17 mouse cellular contexts compared by ENCODE assay signal in the genomic region with DNA sequence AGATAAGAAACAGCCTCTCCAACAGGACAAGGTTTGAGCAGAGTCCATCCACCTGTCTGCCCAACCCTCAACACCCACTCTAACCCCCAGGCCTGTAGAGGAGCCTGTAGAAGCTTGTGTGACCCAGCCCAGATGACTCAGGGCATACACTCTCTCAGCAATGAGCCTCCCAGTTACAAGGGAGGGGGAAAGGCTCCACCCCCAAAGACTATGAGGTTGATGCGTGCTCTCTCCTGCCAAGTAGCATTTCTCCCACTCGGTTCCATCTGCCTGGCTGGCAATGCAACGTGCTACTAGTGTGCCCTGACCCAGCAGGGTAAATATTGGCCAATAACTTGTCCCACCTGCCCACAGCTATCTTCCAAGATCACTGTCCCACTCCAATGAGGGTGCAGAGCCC. TPM values are rescaled to one million over a fixed set of nuclear protein-coding genes. Genes with fewer than 3 reads are reported as not detected.
A peak's percentile ranks its signal among the peaks of the same experiment; 100 is the strongest.
DNase-seq lines count a peak whose midpoint lies in the region; ATAC-seq lines count a peak whose summit lies in the region.
"Had no signal": no experiment of that assay in that cellular context is flagged by ENCODE, and none has a peak within 500 bp of the region (broad histone marks: within the 10 kb centered on the region; RNA-seq: fewer than 3 reads in every experiment).

No protein-coding gene starts in this region.

- no peak overlapping the region for H3K4me2 ChIP-seq in stomach, embryonic 15.5 days
- no peak overlapping the region for H3K4me2 ChIP-seq in neural tube, embryonic 15.5 days
- H3K4me2 ChIP-seq: midbrain, embryonic 12.5 days; neural tube, embryonic 13.5 days had no signal

- DNase-seq in frontal cortex, adult 2 months (ENCODE audit: extremely low spot score in 1 of 2, low spot score in 1 of 2): no peak
- DNase-seq in lung, postnatal 36 days: peak; percentile 41
- DNase-seq in lung, postnatal 14 days: no peak
- DNase-seq in cerebellum, adult 9-11 months: peak; percentile 98
- DNase-seq in adrenal gland, adult (ENCODE audit: inconsistent age in 2 of 2, low spot score in 1 of 2): no peak
- DNase-seq: adrenal gland, postnatal 10 days; B cell, adult 2 months; gastrocnemius, postnatal 36 days; heart, postnatal 14 days; kidney, adult 8-10 months; lung, adult 2 months; right cerebral cortex, adult 18-20 months had no signal

- H3K27me3 ChIP-seq in stomach, embryonic 15.5 days (replicated peaks): no peaks in the 10 kb centered on the region
- no peaks in the 10 kb centered on the region for H3K27me3 ChIP-seq in neural tube, embryonic 15.5 days (replicated peaks)
- H3K27me3 ChIP-seq: midbrain, embryonic 12.5 days; neural tube, embryonic 13.5 days had no signal

- no peak overlapping the region for H3K9ac ChIP-seq in stomach, embryonic 15.5 days
- H3K9ac ChIP-seq in neural tube, embryonic 15.5 days (replicated peaks): no peak overlapping the region
- H3K9ac ChIP-seq: midbrain, embryonic 12.5 days; neural tube, embryonic 13.5 days had no signal

- H3K9me3 ChIP-seq in stomach, embryonic 15.5 days: no peaks in the 10 kb centered on the region
- no peaks in the 10 kb centered on the region for H3K9me3 ChIP-seq in neural tube, embryonic 15.5 days (replicated peaks)
- H3K9me3 ChIP-seq: midbrain, embryonic 12.5 days; neural tube, embryonic 13.5 days had no signal

- H3K27ac ChIP-seq in stomach, embryonic 15.5 days: no peak overlapping the region
- H3K27ac ChIP-seq in neural tube, embryonic 15.5 days (replicated peaks): no peak overlapping the region
- H3K27ac ChIP-seq: midbrain, embryonic 12.5 days; neural tube, embryonic 13.5 days had no signal

- H3K4me3 ChIP-seq in stomach, embryonic 15.5 days (replicated peaks): no peak overlapping the region
- H3K4me3 ChIP-seq in neural tube, embryonic 15.5 days (replicated peaks): no peak overlapping the region
- H3K4me3 ChIP-seq: midbrain, embryonic 12.5 days; neural tube, embryonic 13.5 days had no signal

- ATAC-seq in frontal cortex, adult (ENCODE audit: low TSS enrichment): peak; percentile 23; the same call in 1 of the 2 replicates
- peak; percentile 71; the same call in 1 of the 2 replicates for ATAC-seq in stomach, embryonic 15.5 days (ENCODE audit: insufficient read depth, low FRiP score, low read depth)
- no peak for ATAC-seq in neural tube, embryonic 15.5 days (ENCODE audit: low FRiP score)

- 67% methylated on average over 3 of the region's 3 CpGs for WGBS in stomach, embryonic 15.5 days
- WGBS in neural tube, embryonic 15.5 days: 87% methylated on average over 3 of the region's 3 CpGs

- H3K36me3 ChIP-seq in stomach, embryonic 15.5 days: no peaks in the 10 kb centered on the region
- no peaks in the 10 kb centered on the region for H3K36me3 ChIP-seq in neural tube, embryonic 15.5 days
- H3K36me3 ChIP-seq: midbrain, embryonic 12.5 days; neural tube, embryonic 13.5 days had no signal

- peaks cover 5% of the 10 kb centered on the region; the same call in 1 of the 2 replicates for H3K4me1 ChIP-seq in stomach, embryonic 15.5 days
- peaks cover 3% of the 10 kb centered on the region; the same call in 1 of the 2 replicates for H3K4me1 ChIP-seq in neural tube, embryonic 15.5 days
- H3K4me1 ChIP-seq: midbrain, embryonic 12.5 days had no signal

RNA-seq across cellular contexts. Expression of gene Il20rb, which starts 19.8 kb away (rescaled TPM):
- 1.0 and 1.5 TPM in 2 replicates for polyA plus RNA-seq in frontal cortex, adult 2 months (2012; rRNA removed)
- 1.4 TPM in 2 replicates for polyA plus RNA-seq in stomach, embryonic 15.5 days (2015; fragmentation: Nextera tagmentation; extraction: Ambion mirVana)
- 0.52 and 1.7 TPM in 2 replicates for polyA plus RNA-seq in neural tube, embryonic 15.5 days (2015; fragmentation: Nextera tagmentation; extraction: Ambion mirVana)

Comparison
In these comparisons a context has a peak if more than half of its experiments do, and no peak if none do; other contexts are left out.
1. DNase-seq: peak in lung, postnatal 36 days (single experiment) and cerebellum, adult 9-11 months (single experiment); none in frontal cortex, adult 2 months (0 of 2), lung, postnatal 14 days (single experiment) and adrenal gland, adult (0 of 2).